20 mouse cellular contexts compared by ENCODE assay signal in genomic region chr1:138604736-138605135, GRCm38 (mm10). TPM values are rescaled to one million over a fixed set of nuclear protein-coding genes. Genes with fewer than 3 reads are reported as not detected.
DNase-seq lines count a peak whose midpoint lies in the region; ATAC-seq and TF ChIP-seq lines count a peak whose summit lies in the region.
"Had no signal": no experiment of that assay in that cellular context is flagged by ENCODE, and none has a peak within 500 bp of the region (broad histone marks: within the 10 kb centered on the region; RNA-seq: fewer than 3 reads in every experiment).

No protein-coding gene starts in this region.

- no peak overlapping the region for H3K27ac ChIP-seq in intestine, embryonic 14.5 days (ENCODE audit: low read depth)
- H3K27ac ChIP-seq in intestine, postnatal 0 days (ENCODE audit: low read depth, low read length), result no peak overlapping the region
- H3K27ac ChIP-seq in CH12.LX (ENCODE audit: insufficient read depth, low read depth), result no peak overlapping the region
- H3K27ac ChIP-seq in kidney, postnatal 0 days, result peak overlapping the region; percentile 67; the same call in 1 of the 2 replicates
- no peak overlapping the region for H3K27ac ChIP-seq in liver, embryonic 11.5 days (ENCODE audit: low read depth, low read length)
- H3K27ac ChIP-seq: embryonic facial prominence, embryonic 12.5 days; heart, embryonic 10.5 days; hindbrain, embryonic 13.5 days; liver, embryonic 14.5 days; midbrain, embryonic 15.5 days had no signal

- WGBS in intestine, embryonic 14.5 days, result 76% methylated on average over 2 of the region's 2 CpGs
- 71% methylated on average over 2 of the region's 2 CpGs for WGBS in intestine, postnatal 0 days
- 53% methylated on average over 2 of the region's 2 CpGs for WGBS in kidney, postnatal 0 days
- 72% methylated on average over 2 of the region's 2 CpGs for WGBS in liver, embryonic 11.5 days

- no peaks in the 10 kb centered on the region for H3K9me3 ChIP-seq in intestine, embryonic 14.5 days (ENCODE audit: control insufficient read depth, low read length)
- no peaks in the 10 kb centered on the region for H3K9me3 ChIP-seq in intestine, postnatal 0 days (ENCODE audit: control insufficient read depth)
- peaks cover 4% of the 10 kb centered on the region for H3K9me3 ChIP-seq in CH12.LX (replicated peaks; ENCODE audit: low read length)
- no peaks in the 10 kb centered on the region for H3K9me3 ChIP-seq in kidney, postnatal 0 days (replicated peaks; ENCODE audit: low read length)
- H3K9me3 ChIP-seq in liver, embryonic 11.5 days (ENCODE audit: control insufficient read depth, low read length), result no peaks in the 10 kb centered on the region
- H3K9me3 ChIP-seq: embryonic facial prominence, embryonic 12.5 days; heart, embryonic 10.5 days; hindbrain, embryonic 13.5 days; megakaryocyte, embryonic 14.5 days; midbrain, embryonic 15.5 days had no signal

- no peaks in the 10 kb centered on the region for H3K27me3 ChIP-seq in intestine, embryonic 14.5 days (replicated peaks; ENCODE audit: control insufficient read depth, insufficient read depth, low read length)
- H3K27me3 ChIP-seq in intestine, postnatal 0 days (replicated peaks; ENCODE audit: control insufficient read depth, insufficient read depth, low read length), result no peaks in the 10 kb centered on the region
- H3K27me3 ChIP-seq in CH12.LX (replicated peaks), result no peaks in the 10 kb centered on the region
- H3K27me3 ChIP-seq in kidney, postnatal 0 days (ENCODE audit: insufficient read depth, low read length), result no peaks in the 10 kb centered on the region
- H3K27me3 ChIP-seq in liver, embryonic 11.5 days (replicated peaks; ENCODE audit: control insufficient read depth, insufficient read depth, low read length), result no peaks in the 10 kb centered on the region
- H3K27me3 ChIP-seq: embryonic facial prominence, embryonic 12.5 days; hindbrain, embryonic 13.5 days; megakaryocyte, embryonic 14.5 days; midbrain, embryonic 15.5 days had no signal

- dilution Hi-C loops in CH12.LX (cut with MboI; ENCODE audit: extremely low pct_ligation_motif_present, extremely low pct_unique_long_range_greater_than_20kb, low sequenced_read_pairs), result no loop called here

- in situ Hi-C loops in CH12.LX (cut with MboI; ENCODE audit: low pct_ligation_motif_present, low pct_unique_long_range_greater_than_20kb, low sequenced_read_pairs), result no loop called here

- no peak for TF ChIP-seq CTCF in intestine, postnatal 0 days (IDR thresholded peaks at IDR 0.05; ENCODE audit: low read depth)
- no peak for TF ChIP-seq CTCF in CH12.LX (conservative IDR thresholded peaks at IDR 0.05 in 1 of 2, IDR thresholded peaks at IDR 0.05 in 1 of 2; ENCODE audit: low read depth in 2 of 2, low read length in 2 of 2)
- no peak for TF ChIP-seq CTCF in kidney, postnatal 0 days (IDR thresholded peaks at IDR 0.05; ENCODE audit: low read depth)

- TF ChIP-seq EP300 in CH12.LX (IDR thresholded peaks at IDR 0.05; ENCODE audit: low read length), result no peak

- no peaks in the 10 kb centered on the region for H3K36me3 ChIP-seq in intestine, embryonic 14.5 days (ENCODE audit: control insufficient read depth, insufficient read depth, low read length)
- H3K36me3 ChIP-seq in intestine, postnatal 0 days (ENCODE audit: control insufficient read depth, insufficient read depth), result no peaks in the 10 kb centered on the region
- peaks cover 2 to 20% of the 10 kb centered on the region in 2 experiments for H3K36me3 ChIP-seq in CH12.LX (replicated peaks in 1 of 2; ENCODE audit: control insufficient read depth in 1 of 2, insufficient read depth in 1 of 2, low read length in 1 of 2)
- H3K36me3 ChIP-seq in kidney, postnatal 0 days (ENCODE audit: insufficient read depth, low read length), result no peaks in the 10 kb centered on the region
- no peaks in the 10 kb centered on the region for H3K36me3 ChIP-seq in liver, embryonic 11.5 days (ENCODE audit: control insufficient read depth, insufficient read depth, low read length)
- H3K36me3 ChIP-seq: embryonic facial prominence, embryonic 12.5 days; hindbrain, embryonic 13.5 days; midbrain, embryonic 15.5 days had no signal

- ATAC-seq in intestine, embryonic 14.5 days (replicated peaks; ENCODE audit: low FRiP score, low TSS enrichment, low read depth), result no peak
- ATAC-seq in intestine, postnatal 0 days, result no peak
- ATAC-seq in kidney, postnatal 0 days (replicated peaks; ENCODE audit: low FRiP score, low read depth), result 0 out of 2 replicates have a peak, but pooled peaks have one; percentile 69
- ATAC-seq in liver, embryonic 11.5 days (replicated peaks; ENCODE audit: low FRiP score), result no peak
- ATAC-seq: forebrain, postnatal 0 days; intestine, embryonic 16.5 days; midbrain, embryonic 15.5 days had no signal

- no peak overlapping the region for H3K4me2 ChIP-seq in intestine, embryonic 14.5 days (ENCODE audit: low read length)
- H3K4me2 ChIP-seq in intestine, postnatal 0 days (replicated peaks; ENCODE audit: low read depth), result no peak overlapping the region
- H3K4me2 ChIP-seq in CH12.LX (ENCODE audit: insufficient read depth, low read depth, poor library complexity, severe bottlenecking), result peak overlapping the region; percentile 13; the same call in 1 of the 2 replicates
- H3K4me2 ChIP-seq in kidney, postnatal 0 days (ENCODE audit: low read length), result no peak overlapping the region
- H3K4me2 ChIP-seq in liver, embryonic 11.5 days, result no peak overlapping the region
- H3K4me2 ChIP-seq: embryonic facial prominence, embryonic 12.5 days; hindbrain, embryonic 13.5 days; midbrain, embryonic 15.5 days had no signal

- H3K79me2 ChIP-seq in CH12.LX (replicated peaks; ENCODE audit: control insufficient read depth, extremely low read depth, insufficient read depth, poor library complexity, severe bottlenecking), result peaks cover 69% of the 10 kb centered on the region

- TF ChIP-seq POLR2A in CH12.LX (IDR thresholded peaks at IDR 0.05; ENCODE audit: low read depth, low read length), result no peak

- DNase-seq in intestine, embryonic 14.5 days (ENCODE audit: low spot score), result peak; percentile 18
- no peak for DNase-seq in CH12.LX (ENCODE audit: extremely low read depth)
- peak; percentile 83 for DNase-seq in Muller cell, postnatal 12 days (ENCODE audit: inconsistent ontology term)
- DNase-seq in kidney, postnatal 0 days (ENCODE audit: low spot score), result peak; percentile 47
- no peak for DNase-seq in liver, embryonic 11.5 days (ENCODE audit: low spot score)
- DNase-seq in right cerebral cortex, postnatal 36 days (ENCODE audit: low spot score in 2 of 2), result no peak
- DNase-seq: cerebellum, adult 2 months; forebrain, postnatal 0 days; heart, postnatal 14 days; layer of hippocampus, adult 9-11 months; spleen, adult 18-20 months; thymus, adult 2 months had no signal

- no peak for TF ChIP-seq RAD21 in CH12.LX (IDR thresholded peaks at IDR 0.05; ENCODE audit: low read depth, low read length)

- H3K4me1 ChIP-seq in intestine, embryonic 14.5 days (replicated peaks; ENCODE audit: control insufficient read depth, insufficient read depth, low read length), result 0 out of 2 replicates have a peak, but pooled peaks cover 3% of the 10 kb centered on the region
- H3K4me1 ChIP-seq in intestine, postnatal 0 days (replicated peaks; ENCODE audit: control insufficient read depth, insufficient read depth, low read length), result no peaks in the 10 kb centered on the region
- peaks cover 13 to 62% of the 10 kb centered on the region in 2 experiments for H3K4me1 ChIP-seq in CH12.LX (ENCODE audit: control insufficient read depth in 1 of 2, insufficient read depth in 2 of 2)
- H3K4me1 ChIP-seq in kidney, postnatal 0 days (replicated peaks; ENCODE audit: insufficient read depth, low read length), result 0 out of 2 replicates have a peak, but pooled peaks cover 6% of the 10 kb centered on the region
- no peaks in the 10 kb centered on the region; the same call in 1 of the 2 replicates for H3K4me1 ChIP-seq in liver, embryonic 11.5 days (replicated peaks; ENCODE audit: control insufficient read depth, insufficient read depth, low read length)
- H3K4me1 ChIP-seq: embryonic facial prominence, embryonic 12.5 days; hindbrain, embryonic 13.5 days; midbrain, embryonic 15.5 days had no signal

- no peak overlapping the region for H3K9ac ChIP-seq in intestine, embryonic 14.5 days (ENCODE audit: low read length)
- H3K9ac ChIP-seq in intestine, postnatal 0 days (ENCODE audit: low read depth, low read length), result no peak overlapping the region
- H3K9ac ChIP-seq in CH12.LX (ENCODE audit: insufficient read depth, low read depth), result no peak overlapping the region
- no peak overlapping the region for H3K9ac ChIP-seq in kidney, postnatal 0 days (ENCODE audit: low read depth, low read length)
- H3K9ac ChIP-seq in liver, embryonic 11.5 days (ENCODE audit: low read depth, low read length), result no peak overlapping the region
- H3K9ac ChIP-seq: embryonic facial prominence, embryonic 12.5 days; forebrain, postnatal 0 days; hindbrain, embryonic 13.5 days; liver, embryonic 14.5 days; midbrain, embryonic 15.5 days had no signal

- H3K4me3 ChIP-seq in intestine, embryonic 14.5 days (ENCODE audit: low read depth, low read length), result no peak overlapping the region
- no peak overlapping the region for H3K4me3 ChIP-seq in intestine, postnatal 0 days (ENCODE audit: low read depth, low read length)
- no peak overlapping the region for H3K4me3 ChIP-seq in CH12.LX (replicated peaks in 1 of 3; ENCODE audit: low read depth in 2 of 3, low read length in 2 of 3, poor library complexity in 1 of 3)
- H3K4me3 ChIP-seq in kidney, postnatal 0 days (replicated peaks; ENCODE audit: low read depth, low read length), result no peak overlapping the region
- no peak overlapping the region for H3K4me3 ChIP-seq in liver, embryonic 11.5 days (ENCODE audit: low read depth, low read length)
- H3K4me3 ChIP-seq: embryonic facial prominence, embryonic 12.5 days; heart, embryonic 10.5 days; hindbrain, embryonic 13.5 days; megakaryocyte, embryonic 14.5 days; midbrain, embryonic 15.5 days had no signal

TF ChIP-seq in CH12.LX, 34 proteins besides CTCF, POLR2A, EP300 and RAD21:
- TF ChIP-seq UBTF (IDR thresholded peaks at IDR 0.05; ENCODE audit: low read depth, low read length) (no peak), MAZ (IDR thresholded peaks at IDR 0.05; ENCODE audit: low read depth, low read length) (no peak), TCF12 (IDR thresholded peaks at IDR 0.05; ENCODE audit: low read depth, low read length) (no peak), JUN (IDR thresholded peaks at IDR 0.05; ENCODE audit: insufficient read depth, low read depth, low read length) (no peak), ZC3H11A (IDR thresholded peaks at IDR 0.05; ENCODE audit: low read depth, low read length) (no peak), ZMIZ1 (IDR thresholded peaks at IDR 0.05; ENCODE audit: low read depth, low read length) (no peak)

RNA-seq across cellular contexts. Expression of gene Nek7, which starts 15.2 kb away (rescaled TPM):
- polyA plus RNA-seq in intestine, embryonic 14.5 days (2014; fragmentation: Nextera tagmentation; extraction: Ambion mirVana), result 31.7 and 32.0 TPM in 2 replicates
- polyA plus RNA-seq in intestine, postnatal 0 days (2015; fragmentation: Nextera tagmentation; extraction: Ambion mirVana), result 16.6 and 16.7 TPM in 2 replicates
- total RNA-seq in CH12.LX (2012; rRNA removed) (29.1 and 34.1 TPM in 2 replicates), CH12.LX (2014; rRNA removed) (75.1 and 86.1 TPM in 2 replicates)
- polyA plus RNA-seq in CH12.LX (2012; ENCODE audit: insufficient read length, low read depth), result 61.8 and 63.7 TPM in 2 replicates
- polyA plus RNA-seq in kidney, postnatal 0 days (2015; fragmentation: Nextera tagmentation; extraction: Ambion mirVana), result 42.8 and 43.6 TPM in 2 replicates
- 29.4 and 33.4 TPM in 2 replicates for polyA plus RNA-seq in liver, embryonic 11.5 days (2014; fragmentation: Nextera tagmentation; extraction: Ambion mirVana)

Comparison
In these comparisons a context has a peak if more than half of its experiments do, and no peak if none do; other contexts are left out.
1. DNase-seq: peak in intestine, embryonic 14.5 days (single experiment), Muller cell, postnatal 12 days (single experiment) and kidney, postnatal 0 days (single experiment); none in CH12.LX (single experiment), liver, embryonic 11.5 days (single experiment) and right cerebral cortex, postnatal 36 days (0 of 2).